Mouse (Mus musculus) small intestine, adult 2 months (tissue): ENCODE data around the gene Cebpe. TPM values are rescaled to one million over a fixed set of nuclear protein-coding genes. Genes with fewer than 3 reads are reported as not detected.

Experiments used
- H3K27ac ChIP-seq: fragments of 200-500 bp; 2 replicates; pipeline ENCODE4 v1.5.1; 2012; ENCODE audit warnings: low read depth, low read length, control low read depth, inconsistent platforms; ENCODE audit not compliant: insufficient read depth
- H3K27me3 ChIP-seq: fragments of 200-500 bp; 2 replicates; pipeline ENCODE4 v1.6.1; 2012; ENCODE audit warnings: mild to moderate bottlenecking, moderate library complexity, low read length, inconsistent platforms; ENCODE audit not compliant: control insufficient read depth, insufficient read depth
- H3K36me3 ChIP-seq: fragments of 200-500 bp; 2 replicates; pipeline ENCODE4 v1.6.1; 2012; ENCODE audit warnings: mild to moderate bottlenecking, low read length, control low read depth, inconsistent platforms; ENCODE audit not compliant: control insufficient read depth, insufficient read depth
- H3K4me1 ChIP-seq: fragments of 200-500 bp; 2 replicates; pipeline ENCODE4 v1.6.1; 2012; ENCODE audit warnings: low read length, inconsistent platforms, mixed read lengths; ENCODE audit not compliant: control insufficient read depth, insufficient read depth, insufficient read length
- H3K4me3 ChIP-seq: fragments of 200-500 bp; 2 replicates; pipeline ENCODE4 v1.5.1; 2012; ENCODE audit warnings: low read depth, mild to moderate bottlenecking, control low read depth, inconsistent platforms, low read length, moderate library complexity
- CTCF ChIP-seq: fragments of 200-500 bp; IDR thresholded peaks from 2 replicates; pipeline ENCODE4 v1.5.1; 2012; ENCODE audit warnings: low read depth, mild to moderate bottlenecking, control low read depth, inconsistent platforms, low read length, moderate library complexity, mixed read lengths; ENCODE audit not compliant: insufficient replicate concordance, insufficient read length; ENCODE audit errors: extremely low read depth
- POLR2A ChIP-seq: fragments of 200-500 bp; IDR thresholded peaks from 2 replicates; pipeline ENCODE4 v1.6.1; 2012; ENCODE audit warnings: low read depth, mild to moderate bottlenecking, control low read depth, inconsistent platforms, low read length, moderate library complexity
- WGBS: fragments of 180-500 bp; shearing (Covaris S2); methylation state at CpG from one replicate; pipeline ENCODE4 v1.1.7; 2018; 5-methylcytosine and 5-hydroxymethylcytosine counted together
- polyA plus RNA-seq: library from polyadenylated mRNA; depleted of rRNA; stranded (reverse); fragments of >200 nt; gene quantifications from 2 replicates; pipeline ENCODE4 v1.2.3, GENCODE M21; 2012

Gene Cebpe
- polyA plus RNA-seq, 1 experiment = 4.2 TPM

GRCm38 (mm10) chr14:54736555-54737552 lies 24.9 kb upstream of the Cebpe start:
- Histone ChIP-seq H3K4me1 (peaks cover 25% of the 10 kb centered on the region), H3K27ac (no peak overlapping the region), H3K27me3 (no peaks in the 10 kb centered on the region), H3K36me3 (peaks cover 18% of the 10 kb centered on the region), H3K4me3 (no peak overlapping the region)
- WGBS = 82% methylated on average over 14 of the region's 14 CpGs
- no peak for TF ChIP-seq CTCF
- TF ChIP-seq POLR2A = no peak

GRCm38 (mm10) chr14:54735221-54735620 lies 23.2 kb upstream of the Cebpe start:
- Histone ChIP-seq H3K36me3 (peaks cover 27% of the 10 kb centered on the region), H3K4me1 (peaks cover 19% of the 10 kb centered on the region), H3K4me3 (peak overlapping the region; percentile 9; the same call in 1 of the 2 replicates), H3K27ac (peak overlapping the region; percentile 89), H3K27me3 (no peaks in the 10 kb centered on the region)
- TF ChIP-seq POLR2A (no peak), CTCF (no peak)
- WGBS = 23% methylated on average over 4 of the region's 4 CpGs

GRCm38 (mm10) chr14:54734004-54734403 lies 22.0 kb upstream of the Cebpe start:
- Histone ChIP-seq H3K4me1 (peaks cover 19% of the 10 kb centered on the region), H3K36me3 (peaks cover 30% of the 10 kb centered on the region), H3K4me3 (no peak overlapping the region), H3K27me3 (no peaks in the 10 kb centered on the region), H3K27ac (peak overlapping the region; percentile 20; the same call in 1 of the 2 replicates)
- WGBS = 59% methylated on average over 4 of the region's 4 CpGs
- TF ChIP-seq CTCF = no peak
- no peak for TF ChIP-seq POLR2A

- TF ChIP-seq CTCF = no peak
- TF ChIP-seq POLR2A = no peak
- WGBS = 93% methylated on average over 8 of the region's 8 CpGs
- H3K27ac ChIP-seq = no peak overlapping the region
- H3K27me3 ChIP-seq = no peaks in the 10 kb centered on the region
- H3K4me3 ChIP-seq = no peak overlapping the region
- H3K36me3 ChIP-seq = peaks cover 36% of the 10 kb centered on the region
- H3K4me1 ChIP-seq = peaks cover 15% of the 10 kb centered on the region; the same call in 1 of the 2 replicates
Measured at GRCm38 (mm10) chr14:54732206-54732605, 20.2 kb upstream of the Cebpe start.

- no peak for TF ChIP-seq POLR2A
- TF ChIP-seq CTCF = no peak
- Histone ChIP-seq H3K4me1 (peaks cover 8% of the 10 kb centered on the region; the same call in 1 of the 2 replicates), H3K4me3 (no peak overlapping the region), H3K27me3 (no peaks in the 10 kb centered on the region), H3K27ac (no peak overlapping the region), H3K36me3 (peaks cover 46% of the 10 kb centered on the region)
- 93% methylated on average over 6 of the region's 6 CpGs for WGBS
Measured at GRCm38 (mm10) chr14:54730305-54730704, 18.3 kb upstream of the Cebpe start.

- Histone ChIP-seq H3K36me3 (peaks cover 56% of the 10 kb centered on the region), H3K4me3 (no peak overlapping the region), H3K27me3 (no peaks in the 10 kb centered on the region), H3K4me1 (peaks cover 3% of the 10 kb centered on the region; the same call in 1 of the 2 replicates), H3K27ac (no peak overlapping the region)
- WGBS = 82% methylated on average over 13 of the region's 13 CpGs
- TF ChIP-seq CTCF = no peak
- no peak for TF ChIP-seq POLR2A
Measured at GRCm38 (mm10) chr14:54728823-54729653, 17.1 kb upstream of the Cebpe start.

GRCm38 (mm10) chr14:54727565-54727964 lies 15.6 kb upstream of the Cebpe start:
- no peak for TF ChIP-seq POLR2A
- no peak for TF ChIP-seq CTCF
- no peaks in the 10 kb centered on the region for H3K27me3 ChIP-seq
- 67% methylated on average over 5 of the region's 5 CpGs for WGBS
- no peak overlapping the region for H3K27ac ChIP-seq
- H3K4me3 ChIP-seq = no peak overlapping the region
- peaks cover 67% of the 10 kb centered on the region for H3K36me3 ChIP-seq
- peaks cover 7% of the 10 kb centered on the region; the same call in 1 of the 2 replicates for H3K4me1 ChIP-seq
